Mouse (Mus musculus) bone marrow macrophage, adult 2 months (primary cell): ENCODE measurements around the gene Sowaha. TPM values are rescaled to one million over a fixed set of nuclear protein-coding genes. Genes with fewer than 3 reads are reported as not detected.
A peak's percentile ranks its signal among the peaks of the same experiment; 100 is the strongest.

ENCODE experiments used
- H3K27ac ChIP-seq: 2 replicates; pipeline ENCODE4 v1.5.1; 2012; ENCODE audit warnings: low read depth, low read length; ENCODE audit not compliant: insufficient read depth
- H3K4me1 ChIP-seq: 2 replicates; pipeline ENCODE4 v1.6.1; 2012; ENCODE audit warnings: low read length; ENCODE audit not compliant: control insufficient read depth, insufficient read depth
- H3K4me3 ChIP-seq: 2 replicates; pipeline ENCODE4 v1.5.1; 2012; ENCODE audit warnings: mild to moderate bottlenecking, low read length, moderate library complexity; ENCODE audit not compliant: insufficient read depth
- CTCF ChIP-seq: IDR thresholded peaks from 2 replicates; pipeline ENCODE4 v1.5.1; 2012; ENCODE audit warnings: low read depth, mild to moderate bottlenecking, low read length, moderate library complexity
- POLR2A ChIP-seq: IDR thresholded peaks from 2 replicates; pipeline ENCODE4 v1.6.1; 2012; ENCODE audit warnings: mild to moderate bottlenecking, low read depth, low read length, borderline replicate concordance
- polyA plus RNA-seq: library from polyadenylated mRNA; stranded (reverse); fragments of >200 nt; gene quantifications from 2 replicates; pipeline ENCODE4 v1.2.4, GENCODE M21; 2012; ENCODE audit not compliant: missing spikeins, insufficient read depth, insufficient read length

Gene Sowaha
- polyA plus RNA-seq, 1 experiment = not detected

- no peak for TF ChIP-seq CTCF
- no peak for TF ChIP-seq POLR2A
- Histone ChIP-seq H3K4me3 (no peak overlapping the region), H3K27ac (no peak overlapping the region), H3K4me1 (peaks cover 44% of the 10 kb centered on the region)
Measured at GRCm38 (mm10) chr11:53489421-53489820, 9.3 kb upstream of the Sowaha start.

- peak; percentile 13; the same call in 1 of the 2 replicates for TF ChIP-seq CTCF
- no peak for TF ChIP-seq POLR2A
- peaks cover 42% of the 10 kb centered on the region for H3K4me1 ChIP-seq
- no peak overlapping the region for H3K27ac ChIP-seq
- no peak overlapping the region for H3K4me3 ChIP-seq
Measured at GRCm38 (mm10) chr11:53489007-53489406, 8.9 kb upstream of the Sowaha start.

GRCm38 (mm10) chr11:53486822-53487594 lies 6.9 kb upstream of the Sowaha start:
- Histone ChIP-seq H3K27ac (no peak overlapping the region), H3K4me3 (peak overlapping the region; percentile 12; the same call in 1 of the 2 replicates), H3K4me1 (peaks cover 24% of the 10 kb centered on the region)
- TF ChIP-seq POLR2A (no peak), CTCF (no peak)

GRCm38 (mm10) chr11:53486351-53486750 lies 6.3 kb upstream of the Sowaha start:
- TF ChIP-seq CTCF (no peak), POLR2A (no peak)
- no peak overlapping the region for H3K4me3 ChIP-seq
- H3K4me1 ChIP-seq = peaks cover 18% of the 10 kb centered on the region
- no peak overlapping the region for H3K27ac ChIP-seq

GRCm38 (mm10) chr11:53485719-53486118 lies 5.6 kb upstream of the Sowaha start:
- Histone ChIP-seq H3K4me3 (no peak overlapping the region), H3K27ac (no peak overlapping the region), H3K4me1 (peaks cover 14% of the 10 kb centered on the region)
- no peak for TF ChIP-seq POLR2A
- peak; percentile 35; the same call in 1 of the 2 replicates for TF ChIP-seq CTCF

GRCm38 (mm10) chr11:53483159-53483891 lies 3.3 kb upstream of the Sowaha start:
- H3K4me3 ChIP-seq = no peak overlapping the region
- no peak for TF ChIP-seq POLR2A
- TF ChIP-seq CTCF = no peak
- no peak overlapping the region for H3K27ac ChIP-seq
- H3K4me1 ChIP-seq = peaks cover 14% of the 10 kb centered on the region

GRCm38 (mm10) chr11:53481088-53481730 lies 1.1 kb upstream of the Sowaha start:
- TF ChIP-seq POLR2A = no peak
- no peak for TF ChIP-seq CTCF
- no peaks in the 10 kb centered on the region for H3K4me1 ChIP-seq
- no peak overlapping the region for H3K4me3 ChIP-seq
- H3K27ac ChIP-seq = no peak overlapping the region

- H3K4me3 ChIP-seq = peak overlapping the region; percentile 57
- no peak overlapping the region for H3K27ac ChIP-seq
- no peaks in the 10 kb centered on the region for H3K4me1 ChIP-seq
- no peak for TF ChIP-seq CTCF
- no peak for TF ChIP-seq POLR2A
Measured at GRCm38 (mm10) chr11:53479171-53479782, 797 bp downstream of the Sowaha start.

- no peak for TF ChIP-seq CTCF
- no peak for TF ChIP-seq POLR2A
- Histone ChIP-seq H3K4me3 (peak overlapping the region; percentile 39), H3K27ac (no peak overlapping the region), H3K4me1 (no peaks in the 10 kb centered on the region)
Measured at GRCm38 (mm10) chr11:53478383-53479170, 1.5 kb downstream of the Sowaha start.
